13 mouse cellular contexts compared by ENCODE assay signal in the genomic region with DNA sequence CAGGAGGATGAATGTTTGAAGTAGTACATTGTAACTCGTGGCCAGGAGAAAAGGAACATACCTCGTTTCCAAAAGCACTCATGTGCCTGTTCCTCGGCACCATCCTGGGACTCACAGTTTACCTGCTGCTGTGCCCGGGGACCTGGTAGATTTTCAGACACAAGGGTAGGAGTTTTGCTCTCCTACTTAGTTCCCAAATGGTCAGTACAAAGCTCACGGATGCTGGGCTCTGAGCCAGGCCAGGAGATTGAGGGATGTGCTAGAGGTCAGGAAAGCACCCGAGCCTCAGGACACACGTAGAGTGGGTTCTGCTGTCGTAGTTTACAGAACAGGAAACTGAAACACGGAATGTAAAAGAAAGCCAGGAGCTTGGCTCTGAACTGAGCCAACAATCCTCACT. TPM values are rescaled to one million over a fixed set of nuclear protein-coding genes. Genes with fewer than 3 reads are reported as not detected.
"Had no signal": no experiment of that assay in that cellular context is flagged by ENCODE, and none has a peak within 500 bp of the region (broad histone marks: within the 10 kb centered on the region; RNA-seq: fewer than 3 reads in every experiment).

No protein-coding gene starts in this region.

- DNase-seq: retina, postnatal 1 day; right cerebral cortex, adult 18-20 months; right cerebral cortex, postnatal 14 days; right cerebral cortex, postnatal 25 days; right cerebral cortex, postnatal 4 days; spleen, adult 18-20 months; thymus, adult 18-20 months; thymus, adult 2 months; thymus, postnatal 14 days; thymus, postnatal 25 days; thymus, postnatal 36 days; thymus, postnatal 4 days had no signal

RNA-seq across cellular contexts. Expression of gene Shisa6, which starts 29.5 kb away (rescaled TPM):
- total RNA-seq: neutrophil, adult 5-6 weeks had no signal
